Mouse (Mus musculus): ENCODE measurements at regions not wholly inside any gene's neighbourhood (a gene's known extent, or its start where the extent isn't known, plus 50 kb on each side); places are given as distances from the start of the nearest gene placed in this dataset.

DNA sequence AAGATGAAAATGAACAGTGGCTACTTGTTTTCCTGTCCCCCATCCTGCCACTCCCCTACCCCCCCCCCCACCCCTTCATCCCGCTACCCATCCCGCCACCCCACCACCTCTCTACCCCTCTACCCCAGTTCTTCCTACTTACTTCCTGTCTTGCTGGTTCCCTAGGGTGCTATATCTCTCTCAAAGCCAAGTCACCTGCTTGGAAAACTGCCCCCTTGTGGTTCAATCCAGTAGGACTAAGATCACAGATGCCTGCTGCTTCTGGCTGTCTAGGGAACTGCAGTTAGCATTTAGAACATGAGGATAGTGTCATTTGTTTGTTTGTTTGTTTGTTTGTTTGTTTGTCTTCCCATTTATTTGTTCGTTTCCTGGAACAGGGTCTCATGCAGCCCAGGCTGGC, 238.4 kb upstream of the Mocs1 start:
- H3K4me3 ChIP-seq (ENCODE audit: extremely low read depth, insufficient read depth, insufficient read length), result no peak overlapping the region
- no peaks in the 10 kb centered on the region for H3K4me1 ChIP-seq (ENCODE audit: control insufficient read depth, insufficient read depth, insufficient read length)
- no peak overlapping the region for H3K27ac ChIP-seq (ENCODE audit: insufficient read depth, low read length)
- H3K27me3 ChIP-seq (ENCODE audit: control insufficient read depth, insufficient read depth, low read length), result no peaks in the 10 kb centered on the region
- H3K36me3 ChIP-seq (ENCODE audit: control insufficient read depth, insufficient read depth, low read length), result no peaks in the 10 kb centered on the region
- DNase-seq (ENCODE audit: low read depth in 1 of 2, low spot score in 2 of 2), result no peak
- TF ChIP-seq POLR2A (IDR thresholded peaks at IDR 0.05; ENCODE audit: low read depth, low read length) (no peak), CTCF (IDR thresholded peaks at IDR 0.05; ENCODE audit: extremely low read depth, insufficient read depth, insufficient read length, insufficient replicate concordance) (no peak)
- WGBS, result 29% methylated on average over 3 of the region's 3 CpGs

DNA sequence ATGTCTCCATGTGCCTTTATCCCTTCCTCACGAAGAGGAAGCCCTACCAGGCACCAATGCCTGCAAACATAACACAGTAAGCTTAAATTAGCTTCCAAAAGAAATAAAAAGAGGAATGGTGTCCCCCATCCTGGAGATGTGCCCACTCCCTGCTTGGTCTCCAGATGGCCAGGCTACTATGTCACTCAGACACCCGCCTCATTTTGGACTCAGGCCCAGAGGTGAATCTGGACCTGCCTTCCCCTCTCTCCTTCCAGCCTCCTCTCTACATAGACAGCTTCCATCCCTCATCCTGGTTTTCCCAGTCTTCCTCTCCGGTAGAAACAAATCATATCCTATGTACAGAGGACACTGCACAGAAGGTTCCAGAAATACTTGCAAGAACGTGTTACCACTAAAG, 237.8 kb upstream of the Mocs1 start:
- 81% methylated on average over 4 of the region's 4 CpGs for WGBS
- no peaks in the 10 kb centered on the region for H3K4me1 ChIP-seq (ENCODE audit: control insufficient read depth, insufficient read depth, insufficient read length)
- no peak for DNase-seq (ENCODE audit: low read depth in 1 of 2, low spot score in 2 of 2)
- no peaks in the 10 kb centered on the region for H3K27me3 ChIP-seq (ENCODE audit: control insufficient read depth, insufficient read depth, low read length)
- H3K27ac ChIP-seq (ENCODE audit: insufficient read depth, low read length), result no peak overlapping the region
- no peak for TF ChIP-seq CTCF (IDR thresholded peaks at IDR 0.05; ENCODE audit: extremely low read depth, insufficient read depth, insufficient read length, insufficient replicate concordance)
- no peak for TF ChIP-seq POLR2A (IDR thresholded peaks at IDR 0.05; ENCODE audit: low read depth, low read length)
- no peak overlapping the region for H3K4me3 ChIP-seq (ENCODE audit: extremely low read depth, insufficient read depth, insufficient read length)
- H3K36me3 ChIP-seq (ENCODE audit: control insufficient read depth, insufficient read depth, low read length), result no peaks in the 10 kb centered on the region

DNA sequence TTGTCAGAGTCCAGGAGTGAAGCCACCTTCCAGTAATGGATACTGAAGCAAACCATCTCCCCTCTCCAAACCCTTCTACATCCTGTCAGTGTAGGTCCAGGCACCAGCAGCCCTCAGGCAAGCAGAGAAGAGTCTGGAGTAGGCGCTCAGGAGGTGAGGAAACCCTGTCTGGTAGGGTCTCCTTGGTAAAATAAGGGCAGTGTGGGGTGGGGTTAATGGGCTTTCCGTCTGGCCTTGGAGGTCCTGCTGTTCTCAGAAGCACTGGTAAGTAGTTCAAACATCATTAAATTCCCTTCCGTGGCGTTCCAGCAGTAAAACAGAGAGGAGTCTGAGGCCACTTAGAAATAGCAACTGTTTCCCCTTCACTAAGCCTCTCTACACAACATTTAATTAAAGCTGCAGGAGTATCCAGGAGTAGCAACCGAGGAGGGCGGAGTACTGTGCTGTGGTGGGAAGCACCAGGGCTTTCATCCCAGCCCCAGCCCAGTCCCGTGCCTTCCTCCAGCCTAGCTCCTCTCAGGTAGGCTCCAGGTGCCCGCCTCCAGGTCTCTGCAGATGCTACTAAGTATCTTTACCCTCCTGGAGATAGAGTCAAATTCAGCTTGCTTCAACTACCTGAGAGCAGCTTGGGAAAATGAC, 232.0 kb upstream of the Mocs1 start:
- Histone ChIP-seq H3K36me3 (ENCODE audit: control insufficient read depth, insufficient read depth, low read length) (no peaks in the 10 kb centered on the region), H3K4me3 (ENCODE audit: extremely low read depth, insufficient read depth, insufficient read length) (no peak overlapping the region), H3K27ac (ENCODE audit: insufficient read depth, low read length) (no peak overlapping the region), H3K4me1 (ENCODE audit: control insufficient read depth, insufficient read depth, insufficient read length) (no peaks in the 10 kb centered on the region), H3K27me3 (ENCODE audit: control insufficient read depth, insufficient read depth, low read length) (no peaks in the 10 kb centered on the region)
- TF ChIP-seq POLR2A (IDR thresholded peaks at IDR 0.05; ENCODE audit: low read depth, low read length) (no peak), CTCF (IDR thresholded peaks at IDR 0.05; ENCODE audit: extremely low read depth, insufficient read depth, insufficient read length, insufficient replicate concordance) (no peak)
- DNase-seq (ENCODE audit: low read depth in 1 of 2, low spot score in 2 of 2), result no peak
- WGBS, result 74% methylated on average over 8 of the region's 8 CpGs

DNA sequence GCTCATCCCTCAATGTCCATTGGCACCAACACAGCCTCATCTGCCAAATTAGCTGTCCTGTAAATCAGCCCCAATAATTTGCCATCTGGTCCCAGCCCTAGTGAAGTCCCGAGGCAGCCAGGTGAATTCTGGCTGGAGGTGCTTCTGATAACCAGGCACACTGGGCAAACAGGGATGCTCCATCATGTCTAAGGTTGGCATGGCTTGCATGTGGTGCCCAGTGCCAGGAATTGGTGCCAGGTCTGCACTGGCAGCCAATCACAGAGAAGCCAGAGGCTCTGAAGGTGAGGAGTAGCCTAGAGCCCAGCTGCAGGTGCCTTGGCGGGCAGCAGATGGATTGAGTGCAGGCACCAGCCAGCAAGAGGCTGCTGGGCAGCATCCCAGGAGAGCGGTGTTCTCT, 226.7 kb upstream of the Mocs1 start:
- no peak for DNase-seq (ENCODE audit: low read depth in 1 of 2, low spot score in 2 of 2)

DNA sequence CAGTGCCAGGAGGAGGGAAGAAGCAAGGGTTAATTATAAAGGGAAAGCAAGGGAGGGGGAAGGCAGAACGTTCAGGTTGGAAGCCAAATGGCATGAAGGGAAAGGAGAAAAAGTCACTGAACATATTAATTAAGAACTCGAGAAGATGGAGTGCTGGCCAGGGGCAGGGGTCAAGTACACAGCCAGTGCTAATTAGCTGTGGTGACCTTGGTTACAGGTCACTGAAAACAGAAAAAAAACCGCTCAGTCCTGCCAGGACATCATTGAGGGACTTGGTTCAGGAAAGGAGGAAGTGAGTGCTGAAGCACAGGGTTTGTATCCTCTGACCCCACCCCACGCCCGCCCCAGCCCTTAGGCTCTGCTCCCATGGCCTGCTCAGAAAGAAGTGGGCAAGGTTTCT, 223.1 kb upstream of the Mocs1 start:
- WGBS, result 30% methylated on average over 5 of the region's 5 CpGs
- H3K4me3 ChIP-seq (ENCODE audit: extremely low read depth, insufficient read depth, insufficient read length), result no peak overlapping the region
- H3K27me3 ChIP-seq (ENCODE audit: control insufficient read depth, insufficient read depth, low read length), result no peaks in the 10 kb centered on the region
- no peak for DNase-seq (ENCODE audit: low read depth in 1 of 2, low spot score in 2 of 2)
- no peak overlapping the region for H3K27ac ChIP-seq (ENCODE audit: insufficient read depth, low read length)
- no peaks in the 10 kb centered on the region for H3K36me3 ChIP-seq (ENCODE audit: control insufficient read depth, insufficient read depth, low read length)
- no peaks in the 10 kb centered on the region for H3K4me1 ChIP-seq (ENCODE audit: control insufficient read depth, insufficient read depth, insufficient read length)
- TF ChIP-seq CTCF (IDR thresholded peaks at IDR 0.05; ENCODE audit: extremely low read depth, insufficient read depth, insufficient read length, insufficient replicate concordance) (no peak), POLR2A (IDR thresholded peaks at IDR 0.05; ENCODE audit: low read depth, low read length) (no peak)

More for the DNA sequence above, 226.7 kb upstream of the Mocs1 start:
- Histone ChIP-seq H3K36me3 (ENCODE audit: control insufficient read depth, insufficient read depth, low read length) (no peaks in the 10 kb centered on the region), H3K4me3 (ENCODE audit: extremely low read depth, insufficient read depth, insufficient read length) (no peak overlapping the region), H3K27ac (ENCODE audit: insufficient read depth, low read length) (no peak overlapping the region), H3K27me3 (ENCODE audit: control insufficient read depth, insufficient read depth, low read length) (no peaks in the 10 kb centered on the region), H3K4me1 (ENCODE audit: control insufficient read depth, insufficient read depth, insufficient read length) (no peaks in the 10 kb centered on the region)
- WGBS, result 88% methylated on average over 3 of the region's 3 CpGs
- TF ChIP-seq CTCF (IDR thresholded peaks at IDR 0.05; ENCODE audit: extremely low read depth, insufficient read depth, insufficient read length, insufficient replicate concordance), result no peak
- no peak for TF ChIP-seq POLR2A (IDR thresholded peaks at IDR 0.05; ENCODE audit: low read depth, low read length)

DNA sequence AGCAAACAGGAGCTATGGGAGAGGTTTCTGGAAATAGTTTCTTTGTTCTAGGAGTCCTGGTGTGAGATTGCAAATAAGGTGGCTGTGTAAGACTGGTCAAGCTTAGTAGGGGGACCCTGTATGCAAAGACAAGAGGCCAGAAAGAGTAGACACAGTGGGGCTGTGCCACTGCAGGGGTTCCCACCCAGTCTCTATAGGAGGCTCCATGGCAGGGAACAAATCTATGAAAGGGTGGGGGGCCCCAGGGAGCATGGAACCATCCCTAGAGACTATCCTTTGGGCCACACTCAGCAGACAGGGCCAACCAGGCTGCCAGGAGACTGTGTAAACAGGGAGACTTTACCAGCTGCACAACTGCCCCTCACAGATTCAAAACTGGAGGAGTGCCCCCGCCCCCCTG, 222.6 kb upstream of the Mocs1 start:
- Histone ChIP-seq H3K4me3 (ENCODE audit: extremely low read depth, insufficient read depth, insufficient read length) (no peak overlapping the region), H3K27ac (ENCODE audit: insufficient read depth, low read length) (no peak overlapping the region), H3K27me3 (ENCODE audit: control insufficient read depth, insufficient read depth, low read length) (no peaks in the 10 kb centered on the region), H3K4me1 (ENCODE audit: control insufficient read depth, insufficient read depth, insufficient read length) (no peaks in the 10 kb centered on the region), H3K36me3 (ENCODE audit: control insufficient read depth, insufficient read depth, low read length) (no peaks in the 10 kb centered on the region)
- whole genome bisulfite sequencing, result 43% methylated on average over 1 of the region's 1 CpGs
- TF ChIP-seq CTCF (IDR thresholded peaks at IDR 0.05; ENCODE audit: extremely low read depth, insufficient read depth, insufficient read length, insufficient replicate concordance) (no peak), POLR2A (IDR thresholded peaks at IDR 0.05; ENCODE audit: low read depth, low read length) (no peak)
- no peak for DNase-seq (ENCODE audit: low read depth in 1 of 2, low spot score in 2 of 2)

DNA sequence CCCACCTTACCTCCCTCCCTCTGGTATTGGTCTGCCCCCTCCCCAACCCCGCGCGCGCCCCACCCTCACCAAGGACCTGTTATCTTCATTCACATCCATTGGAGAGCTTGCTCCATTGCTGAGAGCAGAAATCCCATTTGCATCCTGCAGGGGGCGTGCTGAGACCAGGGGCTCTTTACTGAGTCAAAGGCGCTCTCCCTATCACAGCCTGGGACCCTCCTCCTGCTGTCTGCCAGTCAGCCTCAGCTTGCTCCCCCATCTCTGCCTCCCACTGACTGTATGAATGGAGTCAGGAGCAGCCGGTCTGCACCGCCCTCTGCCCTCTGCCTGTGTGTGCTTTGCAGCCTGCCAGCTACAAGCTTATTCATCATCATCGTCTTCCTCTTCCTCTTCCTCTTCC, 221.5 kb upstream of the Mocs1 start:
- 61% methylated on average over 9 of the region's 9 CpGs for WGBS
- no peak for DNase-seq (ENCODE audit: low read depth in 1 of 2, low spot score in 2 of 2)
- Histone ChIP-seq H3K27me3 (ENCODE audit: control insufficient read depth, insufficient read depth, low read length) (no peaks in the 10 kb centered on the region), H3K4me3 (ENCODE audit: extremely low read depth, insufficient read depth, insufficient read length) (no peak overlapping the region), H3K36me3 (ENCODE audit: control insufficient read depth, insufficient read depth, low read length) (no peaks in the 10 kb centered on the region), H3K4me1 (ENCODE audit: control insufficient read depth, insufficient read depth, insufficient read length) (no peaks in the 10 kb centered on the region), H3K27ac (ENCODE audit: insufficient read depth, low read length) (no peak overlapping the region)
- TF ChIP-seq POLR2A (IDR thresholded peaks at IDR 0.05; ENCODE audit: low read depth, low read length) (no peak), CTCF (IDR thresholded peaks at IDR 0.05; ENCODE audit: extremely low read depth, insufficient read depth, insufficient read length, insufficient replicate concordance) (no peak)

Data from spleen, adult 2 months (tissue).